Mouse (Mus musculus): ENCODE results near the gene Rgmb.

DNA sequence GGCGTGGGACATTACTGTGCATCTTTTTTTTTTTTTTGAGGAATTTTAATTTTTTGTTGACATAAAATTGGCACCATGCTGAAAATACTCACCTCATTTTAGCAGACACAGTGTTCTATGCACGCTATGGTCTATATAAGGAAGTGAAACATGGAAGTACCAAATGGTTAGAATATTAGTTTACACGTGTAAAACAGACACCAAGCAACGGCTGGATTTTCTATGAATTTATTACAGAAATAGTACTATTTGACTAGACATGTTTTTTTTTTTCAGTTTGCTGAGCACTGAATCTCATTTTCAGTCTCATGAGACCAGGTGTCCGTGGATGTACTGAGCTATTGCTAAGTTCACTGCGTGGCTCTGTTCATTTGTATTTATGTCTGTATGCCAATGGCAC, 56.9 kb downstream of the Rgmb start:
- TF ChIP-seq CTCF (IDR thresholded peaks at IDR 0.05; ENCODE audit: low read depth, low read length), result no peak
- no peak for TF ChIP-seq POLR2A (IDR thresholded peaks at IDR 0.05; ENCODE audit: insufficient read depth, low read length)
- no peak for TF ChIP-seq EP300 (IDR thresholded peaks at IDR 0.05; ENCODE audit: insufficient read depth, low read depth, low read length)

Measured in ES-Bruce4 (cell line).